Mouse (Mus musculus): ENCODE data around the gene Rab37.

Gene Rab37

DNA sequence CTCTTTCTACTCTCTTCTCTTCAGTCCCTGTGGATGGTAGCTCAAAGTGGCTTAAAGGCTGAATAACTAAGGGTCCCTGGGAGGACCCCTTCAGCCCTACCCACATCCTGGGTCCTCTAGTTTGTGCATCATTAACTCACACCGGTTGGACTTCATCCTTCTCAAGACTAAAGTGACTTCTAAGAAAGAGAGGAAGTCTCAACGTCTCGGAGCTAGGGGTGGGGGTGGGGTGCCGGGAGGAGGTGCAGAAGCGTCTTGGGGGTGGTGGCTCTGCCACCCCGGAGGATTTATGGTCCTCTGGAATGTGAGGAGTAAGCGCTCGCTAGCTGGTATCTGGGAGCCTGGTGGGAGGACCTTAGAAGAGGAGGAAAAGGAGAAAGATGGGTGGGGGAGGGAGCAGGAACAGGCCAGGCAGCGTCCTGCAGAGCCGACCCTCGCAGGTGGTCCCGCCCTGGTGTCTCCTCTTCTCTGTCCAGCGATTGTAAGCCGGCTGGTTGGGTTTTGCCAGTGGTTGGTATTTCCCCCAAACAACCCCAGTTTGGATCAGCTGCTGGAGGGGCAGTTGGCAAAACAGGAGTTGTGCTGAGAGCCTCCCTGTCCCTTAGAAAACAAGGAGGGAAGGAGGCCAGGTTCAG lies 73.2 kb downstream of the Rab37 start:
- TF ChIP-seq GATA4 (IDR thresholded peaks at IDR 0.05; ENCODE audit: insufficient replicate concordance, low read length): no peak

DNA sequence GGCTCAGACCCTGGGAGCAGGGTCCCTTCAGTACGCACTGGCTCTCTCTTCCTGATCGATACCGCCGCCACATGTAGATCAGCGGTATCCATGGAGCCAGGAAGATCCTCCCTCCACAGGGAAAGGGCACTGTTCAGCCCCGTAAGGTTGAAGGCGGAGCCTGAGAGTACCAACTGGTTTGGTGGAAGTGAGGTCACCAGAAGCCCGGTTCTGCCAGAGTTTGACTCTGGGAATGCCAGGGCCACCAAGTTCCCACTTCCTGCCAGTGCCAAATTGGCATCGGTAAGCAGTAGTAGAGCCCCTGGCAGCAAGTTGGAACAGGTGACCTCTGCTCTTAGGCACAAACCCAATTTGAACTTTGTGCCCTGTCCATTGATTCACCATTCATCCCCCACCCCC lies 73.7 kb downstream of the Rab37 start:
- no peak for TF ChIP-seq GATA4 (IDR thresholded peaks at IDR 0.05; ENCODE audit: insufficient replicate concordance, low read length)

DNA sequence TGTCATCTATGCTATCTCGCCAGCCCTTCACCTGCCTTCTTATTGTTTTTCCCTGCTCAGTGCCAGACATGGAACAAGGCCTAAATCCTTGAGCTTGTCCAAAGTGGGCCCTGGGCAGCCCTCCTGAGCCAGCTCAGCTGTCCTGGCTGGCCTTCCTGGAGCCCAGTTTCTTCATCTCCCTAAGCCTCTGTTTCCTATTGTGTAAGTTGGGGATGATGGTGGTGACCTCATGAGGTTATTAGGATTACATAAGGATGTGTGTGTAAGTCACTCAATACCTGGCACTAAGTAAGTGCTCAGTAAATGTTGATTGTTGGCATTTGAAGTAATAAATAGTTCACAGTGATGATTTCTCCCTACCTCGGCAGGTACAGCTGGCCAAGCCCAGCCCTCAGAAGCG lies 75.5 kb downstream of the Rab37 start:
- TF ChIP-seq GATA4 (IDR thresholded peaks at IDR 0.05; ENCODE audit: insufficient replicate concordance, low read length): no peak

DNA sequence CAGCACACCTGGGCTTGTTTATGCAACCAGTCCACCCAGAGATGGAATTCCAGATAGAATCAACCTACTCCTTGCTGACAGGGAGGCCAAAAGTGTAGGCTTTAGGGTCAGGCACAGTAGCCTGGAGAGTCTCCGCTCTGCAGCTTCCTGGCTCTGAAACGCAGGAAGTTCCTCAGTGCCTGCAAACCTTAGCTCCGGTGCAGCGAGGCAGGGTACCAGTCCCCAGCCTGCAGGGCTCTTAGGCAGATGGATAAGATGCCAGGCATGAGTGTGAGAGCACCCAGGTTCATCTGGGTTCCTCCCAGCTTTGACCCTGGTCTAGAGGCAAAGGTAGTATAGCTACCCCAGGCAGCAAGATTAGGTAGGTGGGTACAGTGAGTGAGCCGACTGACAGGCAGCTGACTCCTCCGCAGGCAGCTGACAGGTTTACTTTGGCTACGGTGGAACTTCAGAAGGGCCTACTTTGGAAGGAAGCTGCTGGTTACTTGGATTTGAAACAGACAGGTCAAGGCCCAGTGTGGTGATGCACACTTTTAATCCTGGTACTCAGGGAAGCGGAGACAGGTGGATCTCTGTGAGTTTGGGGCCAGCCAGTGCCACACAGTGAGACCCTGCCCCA lies 76.5 kb downstream of the Rab37 start:
- no peak for TF ChIP-seq GATA4 (IDR thresholded peaks at IDR 0.05; ENCODE audit: insufficient replicate concordance, low read length)

DNA sequence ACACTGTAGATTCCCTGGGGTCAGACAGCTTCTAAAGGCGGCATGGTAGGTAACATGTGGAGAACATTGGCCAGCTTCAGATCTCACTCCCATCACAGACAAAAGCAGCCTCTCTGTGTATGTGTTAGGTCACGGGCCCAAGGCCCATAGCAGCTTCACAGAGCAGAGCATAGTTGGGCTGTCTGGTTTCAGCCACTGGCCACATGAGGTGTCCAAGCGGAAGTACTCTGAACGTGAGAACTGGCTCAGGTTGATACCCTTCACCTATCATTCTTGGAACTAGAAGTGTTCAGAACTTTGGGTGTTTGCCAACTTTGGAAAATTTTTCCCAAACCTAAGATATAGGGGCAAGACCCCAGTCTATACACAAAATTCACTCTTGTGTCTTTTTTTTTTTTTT lies 78.2 kb downstream of the Rab37 start:
- TF ChIP-seq GATA4 (IDR thresholded peaks at IDR 0.05; ENCODE audit: insufficient replicate concordance, low read length): no peak

DNA sequence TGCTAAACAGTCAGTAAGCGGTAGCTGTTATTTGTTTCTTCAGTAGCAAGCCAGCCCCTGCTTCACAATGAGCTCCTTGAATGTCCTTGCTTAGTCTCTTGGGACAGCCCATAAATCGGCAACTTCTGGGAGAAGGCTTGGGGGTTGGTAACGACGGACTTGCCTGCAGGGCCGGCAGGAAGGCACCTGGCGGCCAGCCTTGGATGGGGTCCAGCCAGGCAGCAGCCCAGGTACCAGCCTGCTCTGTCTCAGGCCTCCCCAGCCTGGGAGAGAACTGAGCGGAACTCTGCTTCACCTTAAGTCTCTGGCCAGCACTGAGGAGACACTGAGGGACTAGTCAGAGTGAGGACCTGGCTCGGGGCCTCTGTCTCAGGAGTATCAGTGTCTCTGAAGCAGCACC lies 79.9 kb downstream of the Rab37 start:
- no peak for TF ChIP-seq GATA4 (IDR thresholded peaks at IDR 0.05; ENCODE audit: insufficient replicate concordance, low read length)

DNA sequence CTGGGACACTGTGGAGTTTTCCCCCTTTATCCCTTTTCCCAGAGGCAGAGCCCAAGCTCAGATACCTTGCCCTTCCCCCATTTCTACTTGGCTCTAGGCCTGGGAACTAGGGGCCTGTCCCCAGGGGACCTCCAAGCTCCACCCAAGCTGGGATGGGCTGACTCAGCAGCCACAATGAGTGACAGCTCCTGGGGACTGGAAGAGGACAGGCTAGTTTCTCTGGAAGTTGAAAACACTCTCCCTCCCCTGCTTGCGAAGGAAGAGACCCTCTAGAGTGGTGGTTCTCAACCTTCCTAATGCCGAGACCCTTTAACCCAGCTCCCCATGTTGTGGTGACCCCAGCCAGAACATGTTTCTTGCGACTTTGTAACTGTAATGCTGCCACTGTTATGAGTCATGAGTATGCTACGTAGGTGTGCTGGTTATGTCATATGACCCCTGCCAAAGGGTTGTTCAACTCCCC lies 81.6 kb downstream of the Rab37 start:
- no peak for TF ChIP-seq GATA4 (IDR thresholded peaks at IDR 0.05; ENCODE audit: insufficient replicate concordance, low read length)

DNA sequence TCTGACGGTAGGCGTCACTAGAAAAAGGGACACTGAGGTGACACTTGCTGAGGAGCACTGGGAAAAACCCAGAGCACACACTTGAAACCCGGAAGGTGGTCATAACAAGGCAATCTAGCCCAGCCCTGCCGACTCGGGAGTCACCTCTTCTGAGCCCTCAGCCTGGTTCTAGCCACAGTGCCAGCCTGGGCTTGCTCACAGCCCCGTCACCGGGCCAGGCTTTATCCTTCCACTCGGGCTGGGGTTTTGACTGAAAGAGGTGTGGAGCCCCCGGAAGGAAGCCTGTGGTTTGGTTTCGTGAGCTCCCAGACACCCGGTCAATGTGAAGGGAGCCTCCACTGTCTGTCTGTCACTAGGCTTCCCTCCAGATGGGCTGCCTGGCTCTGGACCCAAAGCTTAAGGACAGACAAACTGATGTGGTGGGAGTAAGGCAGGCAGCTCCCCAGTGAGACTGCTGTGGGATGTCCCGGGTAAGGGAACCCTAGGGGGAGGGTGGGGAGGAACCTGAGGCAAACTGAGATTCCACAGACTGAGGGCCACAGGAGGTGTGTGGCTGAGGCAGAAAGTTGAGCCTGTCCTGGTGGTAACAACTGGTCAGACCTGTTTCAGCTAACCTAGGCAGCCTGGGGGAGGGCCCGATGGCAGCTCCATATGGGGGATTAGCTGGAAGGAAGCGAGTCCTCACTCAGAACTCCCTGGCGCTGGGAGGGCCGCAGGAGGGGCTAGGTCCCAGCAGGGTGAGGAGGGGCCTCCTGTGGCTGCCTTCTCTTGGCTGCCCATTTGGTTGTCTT lies 82.5 kb downstream of the Rab37 start:
- no peak for TF ChIP-seq GATA4 (IDR thresholded peaks at IDR 0.05; ENCODE audit: insufficient replicate concordance, low read length)

DNA sequence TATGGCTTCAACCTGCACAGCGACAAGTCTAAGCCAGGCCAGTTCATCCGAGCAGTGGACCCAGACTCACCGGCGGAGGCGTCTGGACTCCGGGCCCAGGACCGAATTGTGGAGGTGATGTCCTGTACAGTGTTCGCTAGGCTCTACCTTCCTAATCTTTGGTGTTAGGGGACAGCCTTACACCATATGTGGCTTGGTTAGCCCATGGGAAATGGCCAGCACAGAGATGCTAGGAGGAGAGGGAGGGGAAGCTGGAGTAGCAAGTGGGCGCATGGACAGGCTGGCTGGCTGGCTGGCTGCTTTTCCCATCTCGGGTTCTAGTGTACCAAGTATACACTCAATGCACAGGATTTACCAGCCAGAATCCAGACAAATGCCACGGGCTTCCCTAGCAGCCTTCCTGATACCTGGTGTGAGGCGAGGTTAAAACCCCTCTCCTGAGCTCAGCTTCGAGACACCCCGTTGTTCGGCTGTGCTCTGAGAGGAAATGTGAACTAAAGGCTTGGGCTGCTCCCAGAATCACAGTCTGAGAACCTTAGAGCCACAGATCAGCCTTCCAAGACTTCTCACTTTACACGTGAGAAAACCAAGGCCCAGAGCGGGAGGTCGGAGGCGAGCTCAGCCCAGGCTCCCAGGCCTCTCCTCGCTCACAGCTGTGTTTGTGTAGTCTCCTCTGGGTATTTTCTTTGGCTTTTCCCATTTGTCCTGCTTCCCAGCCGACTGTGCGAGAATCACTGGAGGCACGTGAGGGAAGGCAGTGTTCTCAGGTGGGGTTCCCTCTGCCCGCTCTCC lies 85.4 kb downstream of the Rab37 start:
- no peak for TF ChIP-seq GATA4 (IDR thresholded peaks at IDR 0.05; ENCODE audit: insufficient replicate concordance, low read length)

DNA sequence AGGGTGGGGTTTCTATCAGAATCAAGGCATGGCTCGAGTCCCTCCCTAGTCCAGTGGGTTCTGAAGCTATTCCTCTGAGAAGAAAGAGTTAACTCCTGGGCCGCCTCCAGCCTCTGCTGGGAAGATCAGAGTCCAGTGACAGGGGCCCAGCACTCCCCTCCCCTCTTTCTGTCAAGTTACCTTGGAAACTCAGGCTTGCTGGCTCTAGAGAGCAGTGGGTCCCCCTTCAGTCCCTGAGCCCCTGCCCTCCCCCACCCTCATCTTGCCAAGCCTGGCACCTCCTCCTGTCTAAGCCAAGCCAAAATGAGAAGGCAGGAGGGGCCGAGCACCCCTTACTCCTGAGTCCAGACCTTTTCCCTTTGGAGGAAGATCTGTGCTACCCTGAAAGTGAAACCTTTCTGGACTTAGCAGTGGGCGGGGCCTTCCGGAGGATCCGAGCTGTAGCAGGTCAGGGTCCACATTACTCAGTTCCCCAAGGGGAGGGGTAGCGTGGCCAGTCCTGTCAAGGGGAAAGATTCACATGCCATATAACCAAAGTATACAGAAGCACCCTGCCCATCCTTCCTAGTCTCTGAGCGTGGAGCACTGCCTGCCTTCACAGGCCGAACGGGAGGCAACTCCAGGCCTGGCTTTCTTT lies 86.4 kb downstream of the Rab37 start:
- no peak for TF ChIP-seq GATA4 (IDR thresholded peaks at IDR 0.05; ENCODE audit: insufficient replicate concordance, low read length)

DNA sequence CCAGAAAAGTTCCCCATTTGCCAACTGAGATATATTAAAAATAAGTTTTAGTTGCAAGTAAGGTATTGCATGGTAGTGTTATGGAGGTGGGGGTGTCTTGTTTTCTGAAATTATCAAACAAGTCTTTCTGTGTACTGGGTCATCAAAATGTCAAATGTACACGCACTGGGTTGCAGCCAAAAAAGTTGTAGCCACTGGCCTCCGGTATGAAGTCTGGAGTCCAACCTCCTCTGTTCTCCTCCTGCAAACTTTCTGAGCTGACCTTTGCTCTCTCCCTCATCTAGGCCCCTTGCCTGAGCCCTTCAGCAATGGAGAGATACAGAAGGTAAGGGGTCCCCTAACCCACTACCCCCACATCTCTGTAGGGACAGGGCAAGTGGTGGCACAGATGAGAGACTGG lies 87.5 kb downstream of the Rab37 start:
- TF ChIP-seq GATA4 (IDR thresholded peaks at IDR 0.05; ENCODE audit: insufficient replicate concordance, low read length): no peak

DNA sequence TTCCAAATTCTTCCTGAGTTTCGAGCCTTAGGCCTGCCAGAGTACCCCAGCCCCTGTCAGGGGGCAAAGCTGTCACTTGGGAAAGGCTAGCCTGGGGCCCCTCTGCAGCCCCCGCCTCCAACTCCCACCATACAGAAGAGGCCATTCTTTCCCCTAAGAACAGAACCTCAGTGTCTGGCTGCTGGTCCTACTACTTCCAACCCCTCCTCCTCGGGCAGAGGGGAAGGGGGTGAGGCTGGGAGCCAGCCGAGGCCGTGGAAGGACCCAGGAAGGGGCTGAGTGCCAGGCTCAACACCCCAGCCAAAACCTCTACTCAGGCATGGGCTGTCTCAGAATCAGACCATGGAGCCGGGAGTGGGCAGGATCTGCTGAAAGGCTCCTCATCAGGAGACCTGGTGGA lies 88.0 kb downstream of the Rab37 start:
- no peak for TF ChIP-seq GATA4 (IDR thresholded peaks at IDR 0.05; ENCODE audit: insufficient replicate concordance, low read length)

DNA sequence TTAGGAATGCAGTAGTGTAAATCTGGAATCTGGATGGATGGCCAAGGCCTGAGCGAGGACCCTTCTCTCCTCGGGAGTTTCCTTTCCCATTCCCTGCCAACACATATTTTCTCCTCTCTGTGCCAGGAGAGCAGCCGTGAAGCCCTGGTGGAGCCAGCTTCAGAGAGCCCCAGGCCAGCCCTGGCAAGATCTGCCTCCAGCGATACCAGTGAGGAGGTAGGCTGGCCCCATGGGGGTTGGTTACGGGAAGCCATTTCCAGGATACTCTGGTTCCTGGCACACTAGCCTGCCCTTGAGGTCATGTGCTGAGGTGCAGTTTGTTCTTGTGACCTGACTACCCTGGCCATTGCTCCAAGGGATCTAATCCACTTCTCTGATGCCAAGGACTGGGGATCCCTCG lies 88.7 kb downstream of the Rab37 start:
- TF ChIP-seq GATA4 (IDR thresholded peaks at IDR 0.05; ENCODE audit: insufficient replicate concordance, low read length): no peak

DNA sequence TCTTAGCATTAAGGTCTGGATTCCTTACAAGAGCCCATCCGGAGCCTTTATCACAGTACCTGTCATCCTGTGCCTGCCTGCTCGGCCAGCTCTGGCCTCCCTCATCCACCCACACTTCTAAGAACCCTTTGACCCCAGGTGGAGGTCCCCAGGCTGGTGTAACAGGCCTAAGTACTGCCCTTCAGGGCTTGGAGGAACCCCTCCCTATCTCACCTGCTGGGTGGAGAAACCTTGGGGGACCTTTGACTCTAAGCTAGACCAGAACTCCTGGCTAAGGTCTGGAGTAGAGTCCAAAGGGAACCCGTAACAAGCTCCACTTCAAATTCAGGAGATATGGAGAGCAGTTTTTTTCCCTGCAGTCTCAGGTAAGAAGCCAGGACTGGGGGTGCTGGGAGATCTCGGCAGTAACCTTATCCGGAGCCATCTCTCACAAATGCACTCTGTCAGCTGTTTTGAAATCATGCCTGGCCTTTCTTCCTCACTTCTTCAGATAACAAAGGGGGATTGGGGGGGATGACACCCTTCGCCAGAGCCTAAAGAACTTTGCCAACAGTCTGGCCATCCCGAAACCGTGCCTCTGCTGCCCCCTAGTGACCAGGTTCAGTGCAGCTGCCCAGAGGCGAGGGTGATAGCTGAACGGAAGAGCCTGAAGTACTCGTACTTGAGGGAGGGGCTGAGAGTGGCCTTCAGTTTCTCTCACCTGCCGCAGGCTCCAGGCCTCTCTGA lies 90.8 kb downstream of the Rab37 start:
- no peak for TF ChIP-seq GATA4 (IDR thresholded peaks at IDR 0.05; ENCODE audit: insufficient replicate concordance, low read length)

All from liver, adult (tissue).